Mouse (Mus musculus) CD4-positive helper T cell, adult 2 months (primary cell): ENCODE data around the gene Fgf14.
"Not testable (repeated sequence)": the region's sequence is repeated elsewhere in the genome, so short reads cannot be mapped to it uniquely, and the experiment has no call there.

Experiments
- DNase-seq: peaks from one replicate; pipeline ENCODE4 v3.0.0-alpha.2; 2012; ENCODE audit warnings: low read depth, missing footprints, low spot score

The Fgf14 gene

GRCm38 (mm10) chr14:124195331-124195730, 481.6 kb downstream of the Fgf14 start:
- no peak for DNase-seq

GRCm38 (mm10) chr14:124192815-124193142, 484.1 kb downstream of the Fgf14 start:
- no peak for DNase-seq

GRCm38 (mm10) chr14:124191913-124192814, 484.8 kb downstream of the Fgf14 start:
- no peak for DNase-seq

- DNase-seq, result no peak
Observed at GRCm38 (mm10) chr14:124180265-124180664, 496.7 kb downstream of the Fgf14 start.

- no peak for DNase-seq
Observed at GRCm38 (mm10) chr14:124174111-124174510, 502.8 kb downstream of the Fgf14 start.

GRCm38 (mm10) chr14:124163618-124164185, 513.2 kb downstream of the Fgf14 start:
- DNase-seq, result no peak

GRCm38 (mm10) chr14:124147378-124147777, 529.5 kb downstream of the Fgf14 start:
- DNase-seq, result no peak

DNA sequence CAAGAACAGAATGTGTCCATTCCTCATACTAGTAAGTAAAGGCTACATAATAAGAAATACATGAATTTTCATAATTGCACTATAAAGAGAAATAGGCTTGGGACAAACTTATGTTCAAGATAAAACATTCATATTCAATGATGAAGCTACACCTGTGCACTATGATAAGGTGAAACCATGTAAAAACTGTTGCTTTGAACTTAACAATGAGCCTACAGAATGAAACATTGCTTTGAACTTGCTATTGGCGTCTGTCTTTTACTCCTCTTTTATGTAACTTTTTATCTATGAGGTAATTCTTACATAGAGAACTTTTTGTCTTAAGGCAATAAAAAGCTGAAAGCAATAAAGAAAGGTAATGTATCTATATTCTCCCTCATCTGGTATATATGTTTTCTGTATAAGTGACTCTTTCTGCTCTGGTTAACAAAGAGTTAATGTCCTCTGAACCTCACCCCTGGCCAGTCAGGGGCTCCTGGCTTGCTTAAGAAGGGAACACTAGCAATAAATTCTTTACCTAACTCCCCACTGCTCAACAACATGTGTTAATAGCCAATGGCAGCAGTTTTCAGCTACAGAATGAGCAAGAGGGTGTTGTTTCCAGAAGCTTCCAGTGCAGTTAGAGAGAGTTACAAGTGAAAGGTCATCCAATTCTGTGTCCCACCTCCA, 569.6 kb downstream of the Fgf14 start:
- DNase-seq, result no peak

DNA sequence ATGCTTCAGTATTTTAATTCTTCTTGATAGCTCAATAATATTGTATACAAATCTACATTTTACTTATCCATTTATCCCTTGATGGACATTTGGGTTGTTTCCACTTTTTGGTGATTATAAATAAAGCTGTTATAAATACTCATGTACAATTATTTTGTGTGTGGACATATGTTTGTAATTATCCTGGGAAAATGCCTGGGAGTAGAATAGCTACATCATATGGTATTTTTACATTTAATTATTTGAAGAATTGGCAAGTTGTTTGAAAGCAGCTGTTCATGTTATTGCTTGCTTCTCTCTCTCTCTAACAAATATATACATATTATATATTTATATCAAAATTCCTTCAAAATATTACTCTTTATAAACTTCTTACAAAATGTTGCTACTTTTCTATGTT, 593.8 kb downstream of the Fgf14 start:
- no peak for DNase-seq

- DNase-seq, result no peak
Observed at GRCm38 (mm10) chr14:124044016-124044415, 632.9 kb downstream of the Fgf14 start.

GRCm38 (mm10) chr14:124040651-124041050, 636.3 kb downstream of the Fgf14 start:
- DNase-seq, result no peak

DNA sequence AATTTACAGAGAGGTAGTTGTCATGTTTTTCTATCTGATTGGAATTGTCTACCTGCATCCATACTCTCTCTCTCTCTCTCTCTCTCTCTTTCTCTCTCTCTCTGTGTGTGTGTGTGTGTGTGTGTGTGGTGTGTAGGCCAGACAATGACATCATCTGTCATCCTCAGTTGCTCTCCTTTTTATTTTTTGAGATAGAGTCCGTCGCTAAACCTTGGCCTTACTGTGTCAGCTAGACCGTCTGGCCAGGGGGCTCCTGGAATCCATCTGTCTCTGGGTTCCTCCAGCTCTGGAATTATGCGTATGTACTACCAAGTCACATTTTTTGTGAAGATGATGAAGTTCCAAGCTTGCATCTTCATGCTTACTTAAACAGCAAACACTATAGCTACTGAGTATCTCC, 639.5 kb downstream of the Fgf14 start:
- DNase-seq, result no peak

DNA sequence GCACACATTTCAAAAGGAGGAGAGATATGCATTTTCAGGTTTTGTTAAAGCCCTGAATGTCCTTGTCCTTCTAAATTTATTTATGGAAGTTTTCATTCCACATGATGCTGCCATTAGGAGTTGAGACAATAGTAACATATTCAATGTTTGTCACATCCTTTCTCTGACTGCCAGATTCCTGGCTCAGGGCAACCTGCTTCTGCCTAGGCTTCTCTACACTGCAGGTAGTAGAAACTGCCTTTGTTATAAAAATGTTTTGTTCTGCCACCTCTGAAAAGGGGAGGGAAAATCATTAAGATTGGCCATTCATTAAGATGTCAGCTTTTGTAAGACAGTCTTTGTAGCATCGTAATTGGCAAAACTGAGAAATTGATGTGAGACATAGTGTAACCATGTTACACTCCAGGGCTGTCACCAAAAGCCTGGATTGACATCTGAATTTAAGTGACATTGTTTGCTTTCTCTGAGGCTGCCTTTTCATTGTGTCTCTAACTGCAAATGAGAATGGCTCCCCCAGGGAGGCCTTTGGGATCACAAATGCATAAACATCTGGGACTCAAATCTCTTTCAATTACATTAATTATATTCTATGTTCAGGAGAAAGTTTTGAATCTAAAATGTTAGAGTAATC, 640.2 kb downstream of the Fgf14 start:
- DNase-seq, result no peak

- not testable (repeated sequence) for DNase-seq
Observed at GRCm38 (mm10) chr14:124033302-124033701, 643.6 kb downstream of the Fgf14 start.

DNA sequence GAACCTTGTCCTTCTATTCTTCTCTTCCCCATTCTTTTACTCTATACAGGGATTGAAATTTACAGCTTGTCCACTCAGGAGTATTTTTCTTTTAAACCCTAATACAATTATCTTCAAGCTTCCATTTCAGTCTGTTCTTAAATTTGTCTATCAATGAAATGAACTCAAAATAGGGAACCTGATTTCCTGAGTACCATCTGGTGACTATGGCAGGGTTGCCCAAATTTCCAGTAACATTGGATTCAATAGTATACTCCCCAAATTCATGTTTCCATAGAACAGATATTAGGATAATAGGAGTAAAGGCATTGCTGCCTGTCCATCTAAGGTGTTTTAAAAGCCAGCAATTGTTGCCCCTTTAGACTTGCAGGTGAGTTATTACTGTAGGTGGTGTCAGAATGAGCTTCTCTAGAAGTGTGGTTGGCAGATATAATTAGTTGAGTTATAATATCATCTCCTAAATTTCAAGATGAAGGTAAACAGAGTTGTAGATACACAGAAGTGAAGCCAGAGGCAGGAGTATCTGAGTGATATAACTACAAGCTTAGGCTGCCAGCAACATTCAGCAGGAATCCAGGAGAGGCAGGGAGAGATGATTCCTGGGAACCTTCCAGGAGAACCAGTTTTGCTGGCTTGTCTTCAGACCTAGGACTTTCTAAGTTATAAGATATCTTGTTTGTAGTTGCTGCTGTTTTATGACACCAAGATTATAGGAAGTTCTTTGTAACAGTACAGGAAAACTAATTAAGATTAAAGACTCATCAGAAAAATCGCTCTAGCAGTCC, 648.8 kb downstream of the Fgf14 start:
- DNase-seq, result no peak

GRCm38 (mm10) chr14:123990591-123991195, 686.2 kb downstream of the Fgf14 start:
- DNase-seq, result no peak

GRCm38 (mm10) chr14:123967996-123968395, 708.9 kb downstream of the Fgf14 start:
- DNase-seq, result no peak

GRCm38 (mm10) chr14:123966531-123966930, 710.4 kb downstream of the Fgf14 start:
- no peak for DNase-seq
